In genomic region chr17:47715037-47715436, GRCm38 (mm10) we compare ENCODE assay signal across 37 mouse cellular contexts. TPM values are rescaled to one million over a fixed set of nuclear protein-coding genes. Genes with fewer than 3 reads are reported as not detected.
"Had no signal": no experiment of that assay in that cellular context is flagged by ENCODE, and none has a peak within 500 bp of the region (broad histone marks: within the 10 kb centered on the region; RNA-seq: fewer than 3 reads in every experiment).

No protein-coding gene starts in this region.

- H3K4me1 ChIP-seq: hindbrain, embryonic 13.5 days; kidney, embryonic 15.5 days; limb, embryonic 10.5 days had no signal

- DNase-seq: gastrocnemius, adult 2 months; gastrocnemius, postnatal 10 days; gastrocnemius, postnatal 25 days; heart, adult 18-20 months; heart, postnatal 10 days; heart, postnatal 4 days; kidney, adult 11 months; kidney, adult 2 months; kidney, adult 9 months; kidney, postnatal 14 days; kidney, postnatal 36 days; layer of hippocampus, adult 9-11 months; layer of hippocampus, postnatal 36 days; liver; liver, embryonic 13.5 days had no signal

- ATAC-seq: hindbrain, postnatal 0 days; intestine, embryonic 16.5 days had no signal

- H3K27ac ChIP-seq: gastrocnemius, adult 2 months; heart, embryonic 10.5 days; hindbrain, embryonic 13.5 days; hindbrain, embryonic 15.5 days; hindbrain, postnatal 0 days; kidney, embryonic 15.5 days; kidney, postnatal 0 days; limb, embryonic 10.5 days; limb, embryonic 12.5 days; liver, embryonic 13.5 days had no signal

- H3K4me3 ChIP-seq: gastrocnemius, adult 2 months; heart, embryonic 10.5 days; heart, embryonic 12.5 days; hindbrain, embryonic 13.5 days; hindbrain, embryonic 15.5 days; kidney, embryonic 15.5 days; limb, embryonic 10.5 days; limb, embryonic 12.5 days; liver, embryonic 13.5 days had no signal

RNA-seq across cellular contexts. Expression of gene Pgc, which starts 11.6 kb away (rescaled TPM):
- total RNA-seq: gastrocnemius, adult 2 months; gastrocnemius, postnatal 10 days; gastrocnemius, postnatal 25 days; gastrocnemius, postnatal 4 days; heart, adult 18-20 months; heart, adult 8-10 months; heart, postnatal 10 days; heart, postnatal 25 days; heart, postnatal 4 days; layer of hippocampus, adult 18-20 months; layer of hippocampus, adult 8-10 months; layer of hippocampus, postnatal 14 days; layer of hippocampus, postnatal 36 days; left cerebral cortex, adult 18-20 months; left cerebral cortex, adult 8-10 months; left cerebral cortex, postnatal 10 days; left cerebral cortex, postnatal 36 days had no signal
- polyA plus RNA-seq: heart, embryonic 12.5 days; hindbrain, embryonic 11.5 days; hindbrain, embryonic 13.5 days; limb, embryonic 10.5 days; limb, embryonic 12.5 days; liver, embryonic 11.5 days; liver, embryonic 13.5 days had no signal

RNA-seq across cellular contexts. Expression of gene Prickle4, which starts 20.5 kb away (rescaled TPM):
- polyA plus RNA-seq: heart, embryonic 10.5 days; limb, embryonic 12.5 days; liver, embryonic 13.5 days had no signal
